Comparison of ENCODE assay signal across 23 mouse cellular contexts in the genomic region with DNA sequence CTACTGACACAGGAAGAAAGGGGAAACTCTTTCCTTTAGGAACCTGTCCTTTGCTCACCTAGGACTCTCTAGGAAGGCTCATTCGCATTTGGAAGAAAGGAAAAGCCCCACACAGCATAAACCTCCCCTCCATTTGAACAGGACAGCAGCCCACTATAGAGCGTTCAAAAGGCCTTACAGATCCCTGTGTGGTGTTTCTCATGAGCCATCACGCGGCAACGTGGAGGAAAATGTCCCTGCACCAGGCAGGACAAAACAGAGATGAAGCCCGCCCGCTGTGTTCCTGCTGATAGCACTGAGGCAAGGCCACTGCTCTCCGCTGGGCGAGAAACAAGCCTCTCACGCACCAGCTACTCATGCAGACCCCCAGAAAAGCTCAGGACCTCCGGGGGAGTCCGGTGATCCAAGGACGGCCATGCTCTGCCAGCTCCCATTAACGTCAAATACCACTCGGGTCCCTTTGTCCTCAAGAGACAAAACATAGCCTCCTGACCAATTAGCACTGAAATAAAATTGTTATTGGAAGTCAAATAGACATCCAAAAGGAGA. TPM values are rescaled to one million over a fixed set of nuclear protein-coding genes. Genes with fewer than 3 reads are reported as not detected.
A peak's percentile ranks its signal among the peaks of the same experiment; 100 is the strongest.
DNase-seq lines count a peak whose midpoint lies in the region; ATAC-seq and TF ChIP-seq lines count a peak whose summit lies in the region.
"Had no signal": no experiment of that assay in that cellular context is flagged by ENCODE, and none has a peak within 500 bp of the region (broad histone marks: within the 10 kb centered on the region; RNA-seq: fewer than 3 reads in every experiment).

No protein-coding gene starts in this region.

- no peak overlapping the region for H3K4me3 ChIP-seq in midbrain, embryonic 10.5 days
- H3K4me3 ChIP-seq in midbrain, postnatal 0 days (ENCODE audit: low read depth, low read length): no peak overlapping the region
- no peak overlapping the region for H3K4me3 ChIP-seq in forebrain, embryonic 14.5 days (ENCODE audit: low read depth, low read length)
- no peak overlapping the region for H3K4me3 ChIP-seq in hindbrain, embryonic 16.5 days (ENCODE audit: low read length)
- H3K4me3 ChIP-seq: liver, embryonic 15.5 days had no signal

- peak; percentile 62 for DNase-seq in midbrain, embryonic 10.5 days (ENCODE audit: low spot score)
- no peak for DNase-seq in midbrain, postnatal 0 days (ENCODE audit: low spot score)
- DNase-seq in forebrain, embryonic 14.5 days (ENCODE audit: low spot score): peak; percentile 10
- DNase-seq in retina, embryonic 14.5 days (ENCODE audit: low spot score): peak; percentile 86
- DNase-seq in right cerebral cortex, adult 2 months (ENCODE audit: low spot score in 2 of 2): no peak
- DNase-seq: cerebellum, adult 8-10 months; gastrocnemius, postnatal 14 days; heart, postnatal 14 days; kidney, adult 9 months; kidney, postnatal 36 days; layer of hippocampus, adult 9-11 months; right cerebral cortex, postnatal 25 days; thymus, postnatal 4 days had no signal

- H3K36me3 ChIP-seq in midbrain, embryonic 10.5 days: no peaks in the 10 kb centered on the region
- no peaks in the 10 kb centered on the region for H3K36me3 ChIP-seq in midbrain, postnatal 0 days (ENCODE audit: insufficient read depth, low read length)
- no peaks in the 10 kb centered on the region for H3K36me3 ChIP-seq in forebrain, embryonic 14.5 days (ENCODE audit: control insufficient read depth, insufficient read depth, low read length)
- no peaks in the 10 kb centered on the region for H3K36me3 ChIP-seq in hindbrain, embryonic 16.5 days (ENCODE audit: control insufficient read depth, insufficient read depth, low read length)
- H3K36me3 ChIP-seq: G1E; liver, embryonic 15.5 days had no signal

- no peak for ATAC-seq in midbrain, postnatal 0 days (ENCODE audit: low FRiP score)
- no peak for ATAC-seq in forebrain, embryonic 14.5 days
- ATAC-seq in hindbrain, embryonic 16.5 days: 0 out of 2 replicates have a peak, but pooled peaks have one; percentile 53
- no peak for ATAC-seq in activated CD4-positive, CD25-positive, alpha-beta regulatory T cell, adult 4 months
- no peak for ATAC-seq in CD4-positive, CD25-positive, alpha-beta regulatory T cell, adult 4 months
- ATAC-seq: inflammation-experienced regulatory T-cells, adult 6 months; lung, postnatal 0 days had no signal

- H3K4me1 ChIP-seq in midbrain, embryonic 10.5 days: peaks cover 8% of the 10 kb centered on the region
- H3K4me1 ChIP-seq in midbrain, postnatal 0 days (ENCODE audit: insufficient read depth, low read length): no peaks in the 10 kb centered on the region
- H3K4me1 ChIP-seq in forebrain, embryonic 14.5 days (ENCODE audit: control insufficient read depth, insufficient read depth, low read length): no peaks in the 10 kb centered on the region; the same call in 1 of the 2 replicates
- H3K4me1 ChIP-seq in hindbrain, embryonic 16.5 days (ENCODE audit: control insufficient read depth, insufficient read depth, low read depth, low read length): no peaks in the 10 kb centered on the region
- H3K4me1 ChIP-seq: liver, embryonic 15.5 days had no signal

- H3K27me3 ChIP-seq in midbrain, embryonic 10.5 days (ENCODE audit: low read depth, poor library complexity, severe bottlenecking): no peaks in the 10 kb centered on the region
- H3K27me3 ChIP-seq in midbrain, postnatal 0 days (ENCODE audit: insufficient read depth, low read length): no peaks in the 10 kb centered on the region
- H3K27me3 ChIP-seq in forebrain, embryonic 14.5 days (replicated peaks; ENCODE audit: control insufficient read depth, insufficient read depth, low read length): no peaks in the 10 kb centered on the region
- no peaks in the 10 kb centered on the region for H3K27me3 ChIP-seq in hindbrain, embryonic 16.5 days (replicated peaks; ENCODE audit: control insufficient read depth, insufficient read depth, low read length)
- H3K27me3 ChIP-seq: liver, embryonic 15.5 days had no signal

- TF ChIP-seq CTCF in midbrain, postnatal 0 days (IDR thresholded peaks at IDR 0.05): no peak

- no peak overlapping the region for H3K9ac ChIP-seq in midbrain, postnatal 0 days (replicated peaks; ENCODE audit: low read length, poor library complexity, severe bottlenecking)
- H3K9ac ChIP-seq in forebrain, embryonic 14.5 days (ENCODE audit: low read length): no peak overlapping the region
- H3K9ac ChIP-seq in hindbrain, embryonic 16.5 days (ENCODE audit: low read depth, low read length): no peak overlapping the region
- H3K9ac ChIP-seq: liver, embryonic 15.5 days had no signal

- H3K9me3 ChIP-seq in midbrain, embryonic 10.5 days (replicated peaks): no peaks in the 10 kb centered on the region
- no peaks in the 10 kb centered on the region for H3K9me3 ChIP-seq in midbrain, postnatal 0 days (ENCODE audit: low read length)
- no peaks in the 10 kb centered on the region for H3K9me3 ChIP-seq in forebrain, embryonic 14.5 days (replicated peaks; ENCODE audit: control insufficient read depth, low read length)
- H3K9me3 ChIP-seq in hindbrain, embryonic 16.5 days (ENCODE audit: control insufficient read depth, low read length): 0 out of 2 replicates have a peak, but pooled peaks cover 2% of the 10 kb centered on the region
- H3K9me3 ChIP-seq: G1E; liver, embryonic 15.5 days had no signal

- H3K4me2 ChIP-seq in midbrain, postnatal 0 days (ENCODE audit: low read depth, low read length, poor library complexity, severe bottlenecking): no peak overlapping the region
- H3K4me2 ChIP-seq in forebrain, embryonic 14.5 days (ENCODE audit: low read length): no peak overlapping the region
- no peak overlapping the region for H3K4me2 ChIP-seq in hindbrain, embryonic 16.5 days (ENCODE audit: low read length)
- H3K4me2 ChIP-seq: heart, embryonic 11.5 days; liver, embryonic 15.5 days had no signal

- WGBS in midbrain, embryonic 10.5 days: 43% methylated on average over 15 of the region's 15 CpGs
- WGBS in midbrain, postnatal 0 days: 18% methylated on average over 15 of the region's 15 CpGs
- WGBS in forebrain, embryonic 14.5 days: 39% methylated on average over 15 of the region's 15 CpGs
- WGBS in hindbrain, embryonic 16.5 days: 40% methylated on average over 15 of the region's 15 CpGs

- 0 out of 2 replicates have a peak overlapping the region, but pooled peaks have one; percentile 42 for H3K27ac ChIP-seq in midbrain, embryonic 10.5 days (replicated peaks)
- no peak overlapping the region for H3K27ac ChIP-seq in midbrain, postnatal 0 days (ENCODE audit: low read depth, low read length)
- H3K27ac ChIP-seq in forebrain, embryonic 14.5 days (ENCODE audit: low read depth, low read length): no peak overlapping the region
- H3K27ac ChIP-seq in hindbrain, embryonic 16.5 days (ENCODE audit: low read depth, low read length): no peak overlapping the region
- H3K27ac ChIP-seq: liver, embryonic 15.5 days had no signal

RNA-seq across cellular contexts. Expression of gene Dnm3, which starts 51.8 kb away (rescaled TPM):
- polyA plus RNA-seq in midbrain, embryonic 10.5 days (2016; fragmentation: Nextera tagmentation; extraction: Ambion mirVana): 2.3 and 4.8 TPM in 2 replicates
- total RNA-seq in midbrain, postnatal 0 days (2014; rRNA removed): 88.5 and 108 TPM in 2 replicates
- polyA plus RNA-seq in midbrain, postnatal 0 days (2015; fragmentation: Nextera tagmentation; extraction: Ambion mirVana): 55.8 and 67.0 TPM in 2 replicates
- polyA plus RNA-seq in forebrain, embryonic 14.5 days (2014; fragmentation: Nextera tagmentation; extraction: Ambion mirVana): 20.6 and 28.5 TPM in 2 replicates
- polyA plus RNA-seq in hindbrain, embryonic 16.5 days (2015; fragmentation: Nextera tagmentation; extraction: Ambion mirVana): 57.1 and 61.2 TPM in 2 replicates
- polyA plus RNA-seq in activated CD4-positive, CD25-positive, alpha-beta regulatory T cell, adult 4 months (2017; shearing (Covaris generic)): 1 to 10 TPM; 1.3 to 2.6 TPM
- polyA plus RNA-seq in CD4-positive, CD25-positive, alpha-beta regulatory T cell, adult 4 months (2017; shearing (Covaris generic)): under 1 TPM; 0.41 to 0.55 TPM
- total RNA-seq: megakaryocyte progenitor cell, adult 5-6 weeks; neutrophil, adult 5-6 weeks had no signal

Comparison
In these comparisons a context has a peak if more than half of its experiments do, and no peak if none do; other contexts are left out.
1. DNase-seq: peak in midbrain, embryonic 10.5 days (single experiment), forebrain, embryonic 14.5 days (single experiment) and retina, embryonic 14.5 days (single experiment); none in midbrain, postnatal 0 days (single experiment) and right cerebral cortex, adult 2 months (0 of 2).